Mouse (Mus musculus): ENCODE results near the gene Tceal6. TPM values are rescaled to one million over a fixed set of nuclear protein-coding genes. Genes with fewer than 3 reads are reported as not detected.
"Not testable (repeated sequence)": the region's sequence is repeated elsewhere in the genome, so short reads cannot be mapped to it uniquely, and the experiment has no call there.

Tceal6 gene
- total RNA-seq (2012; rRNA removed): not detected in 2 replicates
- not detected for polyA plus RNA-seq (2012; ENCODE audit: insufficient read depth in 1 of 2, insufficient read length in 2 of 2, low read depth in 1 of 2, low replicate concordance in 2 of 2, missing spikeins in 1 of 2)

DNA sequence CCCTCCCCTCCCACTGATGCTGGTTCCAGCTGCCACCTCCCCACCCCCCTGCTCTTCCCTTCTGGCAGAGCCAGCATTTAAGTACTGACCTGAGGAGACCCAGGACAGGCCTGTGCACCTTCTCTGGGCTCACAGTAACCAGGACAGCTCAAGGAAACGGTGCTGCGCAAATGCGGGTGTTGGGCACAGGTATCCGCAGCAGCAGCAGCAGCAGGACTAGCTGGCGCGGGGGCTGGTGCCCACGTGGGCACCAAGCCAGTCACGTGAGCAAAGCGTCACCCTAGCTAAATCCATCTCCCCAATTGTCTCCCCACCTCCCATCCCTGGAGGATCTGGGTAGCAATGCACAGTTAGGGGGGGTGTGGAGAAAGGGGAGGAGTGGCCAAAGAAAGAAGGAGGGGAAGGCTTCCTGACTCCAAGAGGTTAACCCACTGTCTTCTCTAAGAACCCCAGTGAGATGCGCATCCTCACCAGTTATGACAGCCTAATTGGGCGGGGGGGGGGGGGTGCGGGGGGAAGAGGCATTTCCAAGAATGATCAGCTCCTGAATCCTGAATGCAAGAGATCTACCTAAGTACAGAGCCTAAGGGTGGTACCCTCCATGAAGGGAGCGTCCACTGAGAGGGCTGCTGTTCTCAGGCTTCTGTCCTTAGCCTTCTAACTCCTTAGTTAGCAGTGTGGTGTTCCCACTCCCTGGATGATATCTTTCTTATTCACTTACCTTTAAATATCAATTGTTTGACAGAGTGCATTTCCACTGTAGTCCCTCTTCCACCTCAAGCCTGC is at the start of gene Tceal6:
Gene Tceal6, minus strand, starts transcription at position 252 of the 786 bp plus-strand sequence.
- Histone ChIP-seq H3K36me3 (ENCODE audit: control insufficient read depth in 1 of 2, insufficient read depth in 2 of 2, low read length in 2 of 2) (no peaks in the 10 kb centered on the region), H3K9me3 (replicated peaks; ENCODE audit: insufficient read depth, low read length) (no peaks in the 10 kb centered on the region), H3K9ac (ENCODE audit: control insufficient read depth, low read depth, low read length, poor library complexity, severe bottlenecking) (no peak within 1 kb of the TSS), H3K4me1 (ENCODE audit: control insufficient read depth in 1 of 2, insufficient read depth in 2 of 2, low read length in 2 of 2) (no peaks in the 10 kb centered on the region), H3K27ac (ENCODE audit: control insufficient read depth, low read depth, low read length) (no peak within 1 kb of the TSS), H3K79me2 (ENCODE audit: control insufficient read depth, insufficient read depth, low read length, poor library complexity) (no peaks in the 10 kb centered on the region), H3K4me3 (ENCODE audit: control insufficient read depth in 1 of 2, insufficient read depth in 1 of 2, low read depth in 2 of 2, low read length in 2 of 2) (no peak within 1 kb of the TSS), H3K27me3 (ENCODE audit: control insufficient read depth in 1 of 2, insufficient read depth in 2 of 2, low read length in 2 of 2) (no peaks in the 10 kb centered on the region)
- no peak for DNase-seq (ENCODE audit: low read depth, low spot score)
- TF ChIP-seq MAZ (IDR thresholded peaks at IDR 0.05; ENCODE audit: low read depth, low read length) (no peak), SMC3 (IDR thresholded peaks at IDR 0.05; ENCODE audit: low read depth, low read length) (no peak), MAX (IDR thresholded peaks at IDR 0.05; ENCODE audit: low read length) (no peak), TAL1 (IDR thresholded peaks at IDR 0.05; ENCODE audit: low read length) (no peak), NRF1 (IDR thresholded peaks at IDR 0.05; ENCODE audit: insufficient read depth, low read depth, low read length, poor library complexity, severe bottlenecking) (no peak), ETS1 (IDR thresholded peaks at IDR 0.05; ENCODE audit: low read depth, low read length) (no peak), EP300 (IDR thresholded peaks at IDR 0.05; ENCODE audit: low read depth in 1 of 2, low read length in 2 of 2) (no peak), GATA1 (IDR thresholded peaks at IDR 0.05; ENCODE audit: low read depth, low read length) (no peak), GABPA (IDR thresholded peaks at IDR 0.05; ENCODE audit: low read depth, low read length) (no peak), KAT2A (conservative IDR thresholded peaks at IDR 0.05; ENCODE audit: low read depth, low read length) (no peak), USF1 (IDR thresholded peaks at IDR 0.05; ENCODE audit: low read depth, low read length) (no peak), POLR2AphosphoS2 (IDR thresholded peaks at IDR 0.05; ENCODE audit: low read length) (no peak), MAFK (IDR thresholded peaks at IDR 0.05; ENCODE audit: borderline replicate concordance, low read depth, low read length) (no peak), TCF12 (IDR thresholded peaks at IDR 0.05; ENCODE audit: low read depth, low read length) (no peak), ZMIZ1 (IDR thresholded peaks at IDR 0.05; ENCODE audit: low read depth, low read length) (no peak), CHD1 (IDR thresholded peaks at IDR 0.05; ENCODE audit: low read depth, low read length) (no peak), ZKSCAN1 (IDR thresholded peaks at IDR 0.05; ENCODE audit: low read depth, low read length) (no peak)

GRCm38 (mm10) chrX:135209773-135210435 is 583 bp downstream of the Tceal6 start:
- not testable (repeated sequence) for H3K9me3 ChIP-seq (replicated peaks; ENCODE audit: insufficient read depth, low read length); DNase-seq (ENCODE audit: low read depth, low spot score); H3K27ac ChIP-seq (ENCODE audit: control insufficient read depth, low read depth, low read length); H3K4me3 ChIP-seq (ENCODE audit: control insufficient read depth in 1 of 2, insufficient read depth in 1 of 2, low read depth in 2 of 2, low read length in 2 of 2); H3K79me2 ChIP-seq (ENCODE audit: control insufficient read depth, insufficient read depth, low read length, poor library complexity); H3K9ac ChIP-seq (ENCODE audit: control insufficient read depth, low read depth, low read length, poor library complexity, severe bottlenecking); H3K36me3 ChIP-seq (ENCODE audit: control insufficient read depth in 1 of 2, insufficient read depth in 2 of 2, low read length in 2 of 2); H3K27me3 ChIP-seq (ENCODE audit: control insufficient read depth in 1 of 2, insufficient read depth in 2 of 2, low read length in 2 of 2); H3K4me1 ChIP-seq (ENCODE audit: control insufficient read depth in 1 of 2, insufficient read depth in 2 of 2, low read length in 2 of 2)

GRCm38 (mm10) chrX:135189924-135190323 is 20.6 kb downstream of the Tceal6 start:
- H3K36me3 ChIP-seq (ENCODE audit: control insufficient read depth in 1 of 2, insufficient read depth in 2 of 2, low read length in 2 of 2); H3K9ac ChIP-seq (ENCODE audit: control insufficient read depth, low read depth, low read length, poor library complexity, severe bottlenecking); H3K4me1 ChIP-seq (ENCODE audit: control insufficient read depth in 1 of 2, insufficient read depth in 2 of 2, low read length in 2 of 2); H3K4me3 ChIP-seq (ENCODE audit: control insufficient read depth in 1 of 2, insufficient read depth in 1 of 2, low read depth in 2 of 2, low read length in 2 of 2); DNase-seq (ENCODE audit: low read depth, low spot score); H3K9me3 ChIP-seq (replicated peaks; ENCODE audit: insufficient read depth, low read length); H3K27me3 ChIP-seq (ENCODE audit: control insufficient read depth in 1 of 2, insufficient read depth in 2 of 2, low read length in 2 of 2); H3K27ac ChIP-seq (ENCODE audit: control insufficient read depth, low read depth, low read length); H3K79me2 ChIP-seq (ENCODE audit: control insufficient read depth, insufficient read depth, low read length, poor library complexity): not testable (repeated sequence)

DNA sequence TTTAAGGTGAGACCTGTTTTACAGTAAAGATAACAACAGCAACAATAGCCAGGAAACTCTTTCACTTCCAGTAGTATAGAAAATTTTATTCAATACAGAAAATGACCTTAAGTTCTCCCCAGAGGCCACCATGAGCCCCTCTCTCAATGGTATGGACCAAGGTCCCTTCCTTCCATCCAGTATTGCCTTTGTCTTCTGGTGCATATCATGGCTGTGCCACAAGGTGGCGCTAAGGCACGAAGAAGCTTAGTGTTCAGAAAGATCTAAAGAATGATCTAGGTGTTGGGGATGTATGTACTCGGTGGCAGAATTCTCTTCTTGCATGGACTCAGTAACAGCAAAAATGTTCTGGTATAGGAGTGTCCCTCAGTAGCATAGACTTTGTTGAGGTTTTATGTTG is 21.8 kb downstream of the Tceal6 start:
- H3K9ac ChIP-seq (ENCODE audit: control insufficient read depth, low read depth, low read length, poor library complexity, severe bottlenecking); H3K4me3 ChIP-seq (ENCODE audit: control insufficient read depth in 1 of 2, insufficient read depth in 1 of 2, low read depth in 2 of 2, low read length in 2 of 2); H3K27me3 ChIP-seq (ENCODE audit: control insufficient read depth in 1 of 2, insufficient read depth in 2 of 2, low read length in 2 of 2); H3K27ac ChIP-seq (ENCODE audit: control insufficient read depth, low read depth, low read length); H3K4me1 ChIP-seq (ENCODE audit: control insufficient read depth in 1 of 2, insufficient read depth in 2 of 2, low read length in 2 of 2); H3K36me3 ChIP-seq (ENCODE audit: control insufficient read depth in 1 of 2, insufficient read depth in 2 of 2, low read length in 2 of 2); H3K79me2 ChIP-seq (ENCODE audit: control insufficient read depth, insufficient read depth, low read length, poor library complexity); DNase-seq (ENCODE audit: low read depth, low spot score); H3K9me3 ChIP-seq (replicated peaks; ENCODE audit: insufficient read depth, low read length): not testable (repeated sequence)

All from MEL (cell line).